In the genomic region with DNA sequence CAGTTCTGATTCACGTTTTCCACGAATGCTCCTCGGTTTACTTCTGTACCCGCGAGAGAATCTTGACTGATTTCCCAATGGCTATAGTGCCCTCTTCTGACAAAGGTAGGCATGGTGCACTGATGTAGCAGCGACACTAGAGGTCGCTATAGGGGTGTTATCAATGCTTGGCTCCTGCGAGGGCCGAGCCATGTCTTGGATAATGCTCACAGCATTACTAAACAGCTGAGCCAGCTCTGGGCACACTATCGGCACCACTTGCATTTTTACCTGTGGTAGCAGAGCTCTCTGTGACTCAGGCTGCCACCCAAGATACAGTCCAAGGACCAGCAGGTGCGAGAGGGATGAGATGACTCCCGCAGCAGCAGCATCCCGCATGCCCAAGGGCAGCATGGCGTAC, we compare ENCODE assay signal across 8 mouse cellular contexts. TPM values are rescaled to one million over a fixed set of nuclear protein-coding genes. Genes with fewer than 3 reads are reported as not detected.
DNase-seq lines count a peak whose midpoint lies in the region; ATAC-seq lines count a peak whose summit lies in the region.

No protein-coding gene starts in this region.

- DNase-seq in right cerebral cortex, adult 18-20 months = peak; percentile 40
- DNase-seq in right cerebral cortex, postnatal 4 days = no peak
- peak; percentile 62 for DNase-seq in cerebellum, adult 9-11 months
- peak; percentile 11 to 29 for DNase-seq in gastrocnemius, adult 8-10 months (ENCODE audit: low spot score in 2 of 2)
- peak; percentile 82 for DNase-seq in induced T-regulatory cell, adult 2 months (ENCODE audit: low read depth)
- peak; percentile 74 for DNase-seq in limb, embryonic 10.5 days (ENCODE audit: low spot score)

- H3K9me3 ChIP-seq in limb, embryonic 10.5 days (replicated peaks) = no peaks in the 10 kb centered on the region
- no peaks in the 10 kb centered on the region for H3K9me3 ChIP-seq in midbrain, embryonic 12.5 days
- no peaks in the 10 kb centered on the region for H3K9me3 ChIP-seq in stomach, embryonic 14.5 days (ENCODE audit: control insufficient read depth, low read depth, low read length)

- H3K4me2 ChIP-seq in midbrain, embryonic 12.5 days (replicated peaks) = peak overlapping the region; percentile 34
- 0 out of 2 replicates have a peak overlapping the region, but pooled peaks have one; percentile 26 for H3K4me2 ChIP-seq in stomach, embryonic 14.5 days (replicated peaks; ENCODE audit: low read depth, low read length)

- peak overlapping the region; percentile 36 for H3K4me3 ChIP-seq in limb, embryonic 10.5 days
- peak overlapping the region; percentile 15; the same call in 1 of the 2 replicates for H3K4me3 ChIP-seq in midbrain, embryonic 12.5 days
- 0 out of 2 replicates have a peak overlapping the region, but pooled peaks have one; percentile 6 for H3K4me3 ChIP-seq in stomach, embryonic 14.5 days (ENCODE audit: low read depth, low read length)

- 0 out of 2 replicates have a peak, but pooled peaks cover 15% of the 10 kb centered on the region for H3K36me3 ChIP-seq in limb, embryonic 10.5 days
- no peaks in the 10 kb centered on the region for H3K36me3 ChIP-seq in midbrain, embryonic 12.5 days
- H3K36me3 ChIP-seq in stomach, embryonic 14.5 days (ENCODE audit: control insufficient read depth, insufficient read depth, low read length) = no peaks in the 10 kb centered on the region

- no peak overlapping the region for H3K9ac ChIP-seq in midbrain, embryonic 12.5 days (replicated peaks)
- H3K9ac ChIP-seq in stomach, embryonic 14.5 days (replicated peaks; ENCODE audit: low read depth, low read length) = no peak overlapping the region

- peak; percentile 74; the same call in 1 of the 2 replicates for ATAC-seq in midbrain, embryonic 12.5 days (ENCODE audit: low FRiP score, low read depth)
- peak; percentile 35; the same call in 1 of the 2 replicates for ATAC-seq in stomach, embryonic 14.5 days (ENCODE audit: insufficient number of reproducible peaks, insufficient read depth, low FRiP score, low read depth)

- WGBS in limb, embryonic 10.5 days = 16% methylated on average over 14 of the region's 14 CpGs
- 17% methylated on average over 14 of the region's 14 CpGs for WGBS in midbrain, embryonic 12.5 days
- 19% methylated on average over 14 of the region's 14 CpGs for WGBS in stomach, embryonic 14.5 days

- H3K4me1 ChIP-seq in limb, embryonic 10.5 days = peaks cover 52% of the 10 kb centered on the region
- H3K4me1 ChIP-seq in midbrain, embryonic 12.5 days = peaks cover 7% of the 10 kb centered on the region; the same call in 1 of the 2 replicates
- peaks cover 20% of the 10 kb centered on the region for H3K4me1 ChIP-seq in stomach, embryonic 14.5 days (ENCODE audit: control insufficient read depth, insufficient read depth, low read length)

- H3K27ac ChIP-seq in limb, embryonic 10.5 days = peak overlapping the region; percentile 27; the same call in 1 of the 2 replicates
- H3K27ac ChIP-seq in midbrain, embryonic 12.5 days (replicated peaks) = no peak overlapping the region
- no peak overlapping the region for H3K27ac ChIP-seq in stomach, embryonic 14.5 days (ENCODE audit: low read length)

- peaks cover 58% of the 10 kb centered on the region for H3K27me3 ChIP-seq in limb, embryonic 10.5 days (ENCODE audit: low read depth, poor library complexity, severe bottlenecking)
- H3K27me3 ChIP-seq in midbrain, embryonic 12.5 days = peaks cover 73% of the 10 kb centered on the region
- no peaks in the 10 kb centered on the region; the same call in 1 of the 2 replicates for H3K27me3 ChIP-seq in stomach, embryonic 14.5 days (ENCODE audit: control insufficient read depth, insufficient read depth, low read length)

RNA-seq across cellular contexts. Expression of gene Adcy4, which starts 2.6 kb away (rescaled TPM):
- 1 to 10 TPM; 3.4 to 7.1 (median 3.6) TPM for total RNA-seq in gastrocnemius, adult 8-10 months (2022)
- polyA plus RNA-seq in limb, embryonic 10.5 days (2016; fragmentation: Nextera tagmentation; extraction: Ambion mirVana) = 7.7 and 13.3 TPM in 2 replicates
- polyA plus RNA-seq in midbrain, embryonic 12.5 days (2016; fragmentation: Nextera tagmentation; extraction: Ambion mirVana) = 6.6 and 7.9 TPM in 2 replicates
- polyA plus RNA-seq in stomach, embryonic 14.5 days (2014; fragmentation: Nextera tagmentation; extraction: Ambion mirVana) = 4.3 and 5.8 TPM in 2 replicates

RNA-seq across cellular contexts. Expression of gene Ripk3, which starts 7.4 kb away (rescaled TPM):
- 1 to 10 TPM in 3 of 4 experiments, not detected in 1; 1.0 to 1.3 (median 1.3) TPM for total RNA-seq in gastrocnemius, adult 8-10 months (2022)
- 25.3 and 29.3 TPM in 2 replicates for polyA plus RNA-seq in limb, embryonic 10.5 days (2016; fragmentation: Nextera tagmentation; extraction: Ambion mirVana)
- polyA plus RNA-seq in midbrain, embryonic 12.5 days (2016; fragmentation: Nextera tagmentation; extraction: Ambion mirVana) = 5.3 and 8.3 TPM in 2 replicates
- polyA plus RNA-seq in stomach, embryonic 14.5 days (2014; fragmentation: Nextera tagmentation; extraction: Ambion mirVana) = 25.3 and 32.3 TPM in 2 replicates

RNA-seq across cellular contexts. Expression of gene Ltb4r1, which starts 15.5 kb away (rescaled TPM):
- total RNA-seq in gastrocnemius, adult 8-10 months (2022) = under 1 TPM in 1 of 4 experiments, not detected in 3; 0.27 TPM
- 0.14 and 0.26 TPM in 2 replicates for polyA plus RNA-seq in limb, embryonic 10.5 days (2016; fragmentation: Nextera tagmentation; extraction: Ambion mirVana)
- 0.13 TPM in 1 of 2 replicates, not detected in the other for polyA plus RNA-seq in midbrain, embryonic 12.5 days (2016; fragmentation: Nextera tagmentation; extraction: Ambion mirVana)
- polyA plus RNA-seq in stomach, embryonic 14.5 days (2014; fragmentation: Nextera tagmentation; extraction: Ambion mirVana) = 0.42 and 0.88 TPM in 2 replicates

RNA-seq across cellular contexts. Expression of gene Ltb4r2, which starts 20.1 kb away (rescaled TPM):
- not detected for total RNA-seq in gastrocnemius, adult 8-10 months (2022)
- polyA plus RNA-seq in limb, embryonic 10.5 days (2016; fragmentation: Nextera tagmentation; extraction: Ambion mirVana) = 0.23 and 0.30 TPM in 2 replicates
- 0.24 and 0.41 TPM in 2 replicates for polyA plus RNA-seq in midbrain, embryonic 12.5 days (2016; fragmentation: Nextera tagmentation; extraction: Ambion mirVana)
- polyA plus RNA-seq in stomach, embryonic 14.5 days (2014; fragmentation: Nextera tagmentation; extraction: Ambion mirVana) = 0.13 and 0.52 TPM in 2 replicates

RNA-seq across cellular contexts. Expression of gene Cideb, which starts 23.1 kb away (rescaled TPM):
- total RNA-seq in gastrocnemius, adult 8-10 months (2022) = not detected
- polyA plus RNA-seq in limb, embryonic 10.5 days (2016; fragmentation: Nextera tagmentation; extraction: Ambion mirVana) = 0.24 TPM in 1 of 2 replicates, not detected in the other
- polyA plus RNA-seq in midbrain, embryonic 12.5 days (2016; fragmentation: Nextera tagmentation; extraction: Ambion mirVana) = not detected in 2 replicates
- polyA plus RNA-seq in stomach, embryonic 14.5 days (2014; fragmentation: Nextera tagmentation; extraction: Ambion mirVana) = 2.3 and 2.6 TPM in 2 replicates
